Mouse (Mus musculus): ENCODE results near the gene Pacsin3. TPM values are rescaled to one million over a fixed set of nuclear protein-coding genes. Genes with fewer than 3 reads are reported as not detected.

The Pacsin3 gene
- polyA plus RNA-seq, 1 experiment from 2014 or later: 14.8 TPM

DNA sequence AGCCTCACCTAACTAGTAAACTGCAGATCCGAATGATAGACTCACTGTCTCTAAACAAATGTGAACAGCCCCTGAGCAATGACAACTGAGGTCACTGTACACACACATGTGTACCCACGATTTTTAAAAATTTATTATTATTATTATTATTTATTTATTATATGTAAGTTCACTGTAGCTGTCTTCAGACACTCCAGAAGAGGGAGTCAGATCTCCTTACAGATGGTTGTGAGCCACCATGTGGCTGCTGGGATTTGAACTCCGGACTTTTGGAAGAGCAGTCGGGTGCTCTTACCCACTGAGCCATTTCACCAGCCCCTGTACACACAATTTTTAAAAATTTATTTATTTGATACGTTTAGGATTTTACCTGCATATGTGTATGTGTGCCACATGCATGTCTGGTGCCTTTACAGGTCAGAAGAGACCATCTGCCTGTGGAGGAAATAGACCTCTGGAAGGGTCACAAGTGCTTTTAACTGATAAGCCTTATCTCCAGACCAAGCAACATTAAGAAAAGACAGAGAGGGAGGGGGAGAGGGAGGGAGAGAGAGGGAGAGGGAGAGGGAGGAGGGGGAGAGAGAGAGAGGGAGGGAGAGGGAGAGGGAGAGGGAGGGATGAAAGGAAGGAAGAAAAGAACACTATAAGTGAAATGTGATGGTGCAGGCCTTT, 11.1 kb upstream of the Pacsin3 start:
- H3K4me1 ChIP-seq (replicated peaks): no peaks in the 10 kb centered on the region; the same call in 1 of the 2 replicates
- H3K36me3 ChIP-seq: no peaks in the 10 kb centered on the region

DNA sequence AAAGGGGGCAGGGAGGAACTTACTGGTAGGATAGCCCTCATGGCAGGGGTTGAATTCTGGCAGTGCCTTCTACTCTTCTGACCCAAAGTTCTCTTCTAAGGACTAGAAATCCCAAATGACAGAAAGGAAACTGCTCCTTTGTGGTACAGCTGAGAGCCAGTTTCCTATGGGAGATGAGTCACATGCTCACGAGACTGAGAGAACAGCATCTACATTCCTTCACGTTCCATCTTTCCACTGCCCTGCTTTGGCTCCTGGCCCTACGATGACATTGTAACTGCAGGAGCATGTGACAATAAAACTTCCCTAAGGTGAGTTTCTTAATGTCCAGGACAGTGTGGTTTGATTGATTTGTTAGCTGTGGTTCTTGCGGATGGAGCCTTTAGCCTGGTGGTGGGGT, 7.4 kb upstream of the Pacsin3 start:
- no peaks in the 10 kb centered on the region; the same call in 1 of the 2 replicates for H3K4me1 ChIP-seq (replicated peaks)
- H3K9ac ChIP-seq: no peak overlapping the region
- 90% methylated on average over 4 of the region's 4 CpGs for WGBS
- no peaks in the 10 kb centered on the region for H3K36me3 ChIP-seq
- H3K27ac ChIP-seq (replicated peaks): no peak overlapping the region
- H3K4me3 ChIP-seq: no peak overlapping the region
- no peaks in the 10 kb centered on the region; the same call in none of the 2 replicates for H3K27me3 ChIP-seq
- H3K4me2 ChIP-seq: no peak overlapping the region
- no peak for ATAC-seq (ENCODE audit: low read depth)
- no peaks in the 10 kb centered on the region for H3K9me3 ChIP-seq

More for the DNA sequence above, 11.1 kb upstream of the Pacsin3 start:
- H3K27ac ChIP-seq (replicated peaks): no peak overlapping the region
- H3K27me3 ChIP-seq: no peaks in the 10 kb centered on the region
- WGBS: 83% methylated on average over 5 of the region's 5 CpGs
- ATAC-seq (ENCODE audit: low read depth): no peak
- H3K9ac ChIP-seq: no peak overlapping the region
- no peaks in the 10 kb centered on the region for H3K9me3 ChIP-seq
- H3K4me2 ChIP-seq: no peak overlapping the region
- no peak overlapping the region for H3K4me3 ChIP-seq

GRCm38 (mm10) chr2:91252001-91252400, 3.8 kb upstream of the Pacsin3 start:
- WGBS: 76% methylated on average over 4 of the region's 4 CpGs
- H3K4me3 ChIP-seq: no peak overlapping the region

DNA sequence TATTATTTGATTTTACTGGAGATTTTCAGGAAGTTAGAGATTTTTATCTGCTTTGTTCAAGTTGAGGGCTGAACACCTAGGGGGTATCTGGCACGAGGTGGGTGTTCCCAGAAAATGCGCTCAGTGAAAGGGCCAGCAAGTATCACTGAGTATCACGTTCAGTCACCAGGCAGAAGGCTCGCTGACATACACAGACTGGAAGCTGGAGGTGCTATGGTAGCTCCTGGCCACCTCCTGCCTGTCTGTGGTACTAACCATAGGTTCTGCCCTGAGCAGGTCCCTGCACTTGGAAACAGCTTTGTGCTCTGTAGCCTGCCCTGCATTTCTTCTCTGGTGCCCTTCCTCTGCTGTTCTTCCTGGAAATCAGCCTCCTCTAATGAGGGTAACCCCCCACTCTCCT, 3.2 kb upstream of the Pacsin3 start:
- H3K4me3 ChIP-seq: no peak overlapping the region
- H3K27ac ChIP-seq (replicated peaks): no peak overlapping the region
- no peak overlapping the region for H3K9ac ChIP-seq
- no peak overlapping the region for H3K4me2 ChIP-seq
- peaks cover 33% of the 10 kb centered on the region for H3K4me1 ChIP-seq (replicated peaks)
- no peaks in the 10 kb centered on the region for H3K36me3 ChIP-seq
- 63% methylated on average over 4 of the region's 4 CpGs for WGBS
- no peaks in the 10 kb centered on the region for H3K9me3 ChIP-seq
- ATAC-seq (ENCODE audit: low read depth): no peak
- H3K27me3 ChIP-seq: peaks cover 36% of the 10 kb centered on the region

More at GRCm38 (mm10) chr2:91252001-91252400, 3.8 kb upstream of the Pacsin3 start:
- Histone ChIP-seq H3K4me2 (no peak overlapping the region), H3K36me3 (no peaks in the 10 kb centered on the region), H3K27ac (replicated peaks) (no peak overlapping the region), H3K9ac (no peak overlapping the region), H3K27me3 (peaks cover 31% of the 10 kb centered on the region), H3K4me1 (replicated peaks) (peaks cover 28% of the 10 kb centered on the region), H3K9me3 (no peaks in the 10 kb centered on the region)
- ATAC-seq (ENCODE audit: low read depth): no peak

DNA sequence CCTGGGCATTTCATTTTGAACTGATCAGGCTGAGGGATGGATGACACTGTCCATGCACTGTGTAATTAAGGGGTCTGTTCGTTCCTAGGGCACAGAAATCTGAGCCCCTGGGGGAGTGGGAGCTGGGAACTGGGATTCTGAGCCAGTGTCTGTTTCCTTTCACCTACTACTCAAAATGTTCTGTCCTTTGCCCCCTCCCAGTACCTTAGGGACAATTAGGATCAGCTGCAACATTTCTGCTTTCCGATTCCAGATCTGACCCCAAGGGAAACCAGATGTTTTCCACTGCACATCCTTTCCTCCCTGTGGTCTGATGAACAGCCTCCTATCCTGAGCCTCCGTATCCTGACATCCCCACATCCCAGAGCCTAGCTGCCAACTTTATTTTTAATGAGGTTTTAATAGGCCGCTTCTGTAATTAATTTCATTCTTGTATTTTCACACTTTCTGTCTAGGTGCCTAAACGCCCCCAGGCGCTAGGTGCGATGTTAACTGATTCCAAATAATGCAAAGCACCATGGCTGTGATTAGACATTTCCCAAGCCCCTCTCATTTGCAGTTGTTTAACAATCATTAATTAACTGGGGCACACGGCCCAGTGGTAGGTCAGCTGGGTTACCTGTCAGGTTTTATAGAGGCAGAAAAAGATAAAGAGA, 901 bp upstream of the Pacsin3 start:
- no peak for ATAC-seq (ENCODE audit: low read depth)
- H3K27me3 ChIP-seq: peaks cover 42% of the 10 kb centered on the region
- H3K4me1 ChIP-seq (replicated peaks): peaks cover 46% of the 10 kb centered on the region
- H3K4me2 ChIP-seq: peak overlapping the region; percentile 98
- no peaks in the 10 kb centered on the region for H3K9me3 ChIP-seq
- no peak overlapping the region for H3K4me3 ChIP-seq
- no peak overlapping the region for H3K27ac ChIP-seq (replicated peaks)
- WGBS: 21% methylated on average over 8 of the region's 8 CpGs
- no peaks in the 10 kb centered on the region for H3K36me3 ChIP-seq
- H3K9ac ChIP-seq: no peak overlapping the region

GRCm38 (mm10) chr2:91256256-91257125, 737 bp downstream of the Pacsin3 start:
- peaks cover 46% of the 10 kb centered on the region for H3K4me1 ChIP-seq (replicated peaks)
- H3K4me3 ChIP-seq: peak overlapping the region; percentile 50
- H3K4me2 ChIP-seq: peak overlapping the region; percentile 98
- no peaks in the 10 kb centered on the region for H3K9me3 ChIP-seq
- peak overlapping the region; percentile 65 for H3K9ac ChIP-seq
- no peaks in the 10 kb centered on the region for H3K36me3 ChIP-seq
- peaks cover 42% of the 10 kb centered on the region for H3K27me3 ChIP-seq
- under 1% methylated on average over 52 of the region's 52 CpGs for WGBS
- peak overlapping the region; percentile 33 for H3K27ac ChIP-seq (replicated peaks)
- ATAC-seq (ENCODE audit: low read depth): peak; percentile 60; the same call in 1 of the 2 replicates

DNA sequence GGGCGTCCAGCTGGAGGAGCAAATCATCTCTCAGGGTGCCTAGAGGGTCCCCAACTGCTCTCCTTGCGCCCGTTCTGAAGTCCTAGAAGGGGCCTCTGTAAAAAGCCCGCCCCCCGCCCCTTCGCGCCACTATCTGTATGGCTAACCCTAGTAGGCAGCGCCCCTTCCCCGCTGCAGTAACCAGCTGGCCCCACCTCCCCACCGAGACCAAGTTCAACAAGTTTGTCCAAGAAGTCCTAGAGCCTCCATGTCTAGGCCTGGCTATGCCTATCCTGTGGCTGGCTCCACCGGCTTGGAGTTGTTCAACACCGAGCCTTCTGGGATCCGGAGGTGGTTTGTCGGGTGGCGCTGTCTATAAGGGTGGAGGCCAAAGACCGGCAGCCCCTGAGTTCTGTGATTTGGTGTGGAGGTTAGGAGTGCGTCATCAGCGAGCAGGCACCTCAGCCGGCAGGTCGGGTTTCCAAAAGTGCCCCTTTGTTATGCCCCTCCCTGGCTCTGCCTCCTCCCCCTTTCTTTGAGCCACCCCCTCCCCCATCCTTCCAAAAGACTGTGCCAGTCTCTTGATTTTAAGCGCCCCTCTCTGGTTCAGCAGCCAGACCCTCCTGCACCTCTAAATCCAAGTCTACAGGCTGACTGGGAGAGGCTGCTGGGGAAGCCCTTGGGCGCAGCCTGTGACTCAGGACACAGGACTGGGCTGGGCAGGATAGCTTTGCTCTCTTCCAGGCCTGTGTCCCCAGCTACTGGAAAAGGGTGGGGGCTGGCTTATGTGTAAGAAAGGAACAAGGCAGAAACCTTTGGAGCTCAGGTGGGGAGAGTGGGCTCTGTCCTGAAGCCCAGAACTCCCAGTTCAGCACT, 1.6 kb downstream of the Pacsin3 start:
- H3K27me3 ChIP-seq: peaks cover 42% of the 10 kb centered on the region
- no peaks in the 10 kb centered on the region for H3K9me3 ChIP-seq
- H3K9ac ChIP-seq: peak overlapping the region; percentile 65
- H3K4me1 ChIP-seq (replicated peaks): peaks cover 46% of the 10 kb centered on the region
- no peaks in the 10 kb centered on the region for H3K36me3 ChIP-seq
- peak overlapping the region; percentile 98 for H3K4me2 ChIP-seq
- peak overlapping the region; percentile 50 for H3K4me3 ChIP-seq
- 2% methylated on average over 22 of the region's 22 CpGs for WGBS
- ATAC-seq (ENCODE audit: low read depth): peak; percentile 66
- H3K27ac ChIP-seq (replicated peaks): peak overlapping the region; percentile 33

DNA sequence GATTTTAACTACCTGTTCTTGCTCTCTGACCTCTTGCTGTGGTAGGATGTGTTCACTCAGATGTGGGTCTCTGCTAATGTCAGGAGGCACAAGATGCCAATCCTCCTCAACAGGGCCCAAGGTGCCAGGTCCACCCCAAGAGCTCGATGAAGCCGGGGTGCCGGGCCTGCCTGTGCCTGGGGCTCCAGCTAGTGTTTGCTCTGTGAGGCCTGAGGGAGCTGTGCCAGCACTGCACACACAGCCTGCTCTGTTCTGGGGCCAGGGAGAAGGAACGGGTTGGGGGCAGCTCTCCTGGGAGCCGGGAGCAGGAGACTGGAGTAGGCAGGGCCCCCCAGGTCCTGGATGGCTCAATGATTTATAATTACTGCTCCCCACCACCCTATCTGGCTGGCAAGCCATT, 2.3 kb downstream of the Pacsin3 start:
- Histone ChIP-seq H3K9me3 (no peaks in the 10 kb centered on the region), H3K4me2 (peak overlapping the region; percentile 98), H3K27ac (replicated peaks) (peak overlapping the region; percentile 33; the same call in 1 of the 2 replicates), H3K4me3 (peak overlapping the region; percentile 50), H3K9ac (peak overlapping the region; percentile 65), H3K36me3 (no peaks in the 10 kb centered on the region), H3K4me1 (replicated peaks) (peaks cover 46% of the 10 kb centered on the region), H3K27me3 (peaks cover 42% of the 10 kb centered on the region)
- WGBS: 56% methylated on average over 5 of the region's 5 CpGs
- ATAC-seq (ENCODE audit: low read depth): peak; percentile 41

DNA sequence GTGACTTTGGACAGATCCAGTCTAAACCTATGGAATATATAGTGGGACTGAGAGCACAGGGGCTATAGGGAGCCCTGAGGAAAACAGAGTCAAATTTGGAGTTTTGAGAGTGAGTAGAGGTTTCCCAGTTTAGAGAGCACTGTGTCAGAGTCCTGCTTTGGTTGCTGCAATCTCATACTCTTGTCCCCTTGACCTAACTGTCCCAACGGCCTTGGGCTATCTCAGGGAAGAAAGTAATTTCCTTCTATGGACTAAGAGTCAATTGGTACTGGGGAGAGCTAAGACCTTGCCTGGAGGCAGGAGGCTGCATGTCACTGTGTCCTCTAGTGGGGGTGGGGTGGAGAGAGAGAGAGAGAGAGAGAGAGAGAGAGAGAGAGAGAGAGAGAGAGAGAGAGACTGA, 3.1 kb downstream of the Pacsin3 start:
- Histone ChIP-seq H3K36me3 (no peaks in the 10 kb centered on the region), H3K27ac (replicated peaks) (no peak overlapping the region), H3K9ac (no peak overlapping the region), H3K9me3 (no peaks in the 10 kb centered on the region), H3K27me3 (peaks cover 39% of the 10 kb centered on the region), H3K4me1 (replicated peaks) (peaks cover 46% of the 10 kb centered on the region), H3K4me3 (no peak overlapping the region), H3K4me2 (peak overlapping the region; percentile 98; the same call in 1 of the 2 replicates)
- ATAC-seq (ENCODE audit: low read depth): no peak
- WGBS: 74% methylated on average over 1 of the region's 1 CpGs

DNA sequence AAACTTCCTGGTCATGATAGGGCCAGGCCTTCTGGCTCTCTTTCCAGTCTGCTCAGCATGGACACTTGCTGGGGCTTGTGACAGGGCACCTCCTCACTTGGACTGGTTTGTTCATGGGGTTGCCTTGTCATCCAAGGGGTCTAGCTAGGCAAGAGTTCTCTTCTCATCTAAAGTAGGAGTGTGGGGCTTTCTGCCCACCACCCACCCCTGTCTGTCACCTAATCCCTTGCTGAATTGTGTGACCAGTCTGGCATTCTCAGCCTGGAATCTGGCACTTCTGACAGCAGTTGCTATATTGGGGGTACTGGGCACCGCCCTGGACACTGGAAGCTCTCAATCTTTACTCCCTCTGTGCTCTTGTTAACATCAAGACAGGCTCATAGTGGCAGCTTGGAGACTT, 3.7 kb downstream of the Pacsin3 start:
- Histone ChIP-seq H3K27ac (replicated peaks) (no peak overlapping the region), H3K9me3 (no peaks in the 10 kb centered on the region), H3K9ac (no peak overlapping the region), H3K4me1 (replicated peaks) (peaks cover 49% of the 10 kb centered on the region), H3K27me3 (peaks cover 33% of the 10 kb centered on the region), H3K4me3 (no peak overlapping the region), H3K4me2 (no peak overlapping the region), H3K36me3 (no peaks in the 10 kb centered on the region)
- WGBS: 95% methylated on average over 1 of the region's 1 CpGs
- no peak for ATAC-seq (ENCODE audit: low read depth)
